Mouse (Mus musculus): ENCODE results near the gene Mrgprb2.

Mrgprb2 gene

GRCm38 (mm10) chr7:48557986-48558385, at the start of gene Mrgprb2:
TSS of gene Mrgprb2 (minus strand) at chr7:48558086.
- CTCF ChIA-PET: no interaction called here

Measured in spleen, embryonic (tissue).